Mouse (Mus musculus) intestine, embryonic 16.5 days (tissue): Measurements from ENCODE around the gene Matn1. TPM values are rescaled to one million over a fixed set of nuclear protein-coding genes. Genes with fewer than 3 reads are reported as not detected.
A peak's percentile ranks its signal among the peaks of the same experiment; 100 is the strongest.

Source experiments
- ATAC-seq: fragments of 200-750 bp; cut with Nextera tagmentation; 2 replicates; pipeline ENCODE4 v1.8.0; 2017; ENCODE audit warnings: moderate TSS enrichment, moderate library complexity
- H3K27ac ChIP-seq: fragments of 300-500 bp; sonication (generic); 2 replicates; pipeline ENCODE4 v1.5.1; 2014; ENCODE audit warnings: mild to moderate bottlenecking, low read length
- H3K27me3 ChIP-seq: fragments of 300-500 bp; sonication (generic); replicated peaks from 2 replicates; pipeline ENCODE4 v1.6.1; 2014; ENCODE audit warnings: low read length, control low read depth, mixed read lengths; ENCODE audit not compliant: control insufficient read depth, insufficient read depth
- H3K36me3 ChIP-seq: fragments of 300-500 bp; sonication (generic); 2 replicates; pipeline ENCODE4 v1.6.1; 2014; ENCODE audit warnings: low read length, control low read depth; ENCODE audit not compliant: control insufficient read depth, insufficient read depth
- H3K4me1 ChIP-seq: fragments of 300-500 bp; sonication (generic); 2 replicates; pipeline ENCODE4 v1.6.1; 2014; ENCODE audit warnings: low read length, control low read depth, mixed read lengths; ENCODE audit not compliant: control insufficient read depth, insufficient read depth
- H3K4me2 ChIP-seq: fragments of 300-500 bp; sonication (generic); 2 replicates; pipeline ENCODE4 v1.6.1; 2014; ENCODE audit warnings: low read depth, low read length, control low read depth
- H3K4me3 ChIP-seq: fragments of 300-500 bp; sonication (generic); 2 replicates; pipeline ENCODE4 v1.5.1; 2014; ENCODE audit warnings: mild to moderate bottlenecking, low read length
- H3K9ac ChIP-seq: fragments of 300-500 bp; sonication (generic); 2 replicates; pipeline ENCODE4 v1.6.1; 2014; ENCODE audit warnings: low read depth, low read length
- H3K9me3 ChIP-seq: fragments of 300-500 bp; sonication (generic); 2 replicates; pipeline ENCODE4 v1.6.1; 2016; ENCODE audit warnings: low read length, control low read depth; ENCODE audit not compliant: control insufficient read depth
- WGBS: fragments of 180-500 bp; shearing (Covaris S2); extraction: QIAGEN DNeasy Blood & Tissue Kit; methylation state at CpG from one replicate; pipeline ENCODE4 v1.1.7; 2014; 5-methylcytosine and 5-hydroxymethylcytosine counted together
- polyA plus RNA-seq: library from polyadenylated mRNA; unstranded; fragments of >200 nt; fragmentation: Nextera tagmentation; extraction: Ambion mirVana; gene quantifications from 2 replicates; pipeline ENCODE4 v1.2.1, GENCODE M21; 2015

The Matn1 gene
- polyA plus RNA-seq, 1 experiment from 2014 or later: not detected

DNA sequence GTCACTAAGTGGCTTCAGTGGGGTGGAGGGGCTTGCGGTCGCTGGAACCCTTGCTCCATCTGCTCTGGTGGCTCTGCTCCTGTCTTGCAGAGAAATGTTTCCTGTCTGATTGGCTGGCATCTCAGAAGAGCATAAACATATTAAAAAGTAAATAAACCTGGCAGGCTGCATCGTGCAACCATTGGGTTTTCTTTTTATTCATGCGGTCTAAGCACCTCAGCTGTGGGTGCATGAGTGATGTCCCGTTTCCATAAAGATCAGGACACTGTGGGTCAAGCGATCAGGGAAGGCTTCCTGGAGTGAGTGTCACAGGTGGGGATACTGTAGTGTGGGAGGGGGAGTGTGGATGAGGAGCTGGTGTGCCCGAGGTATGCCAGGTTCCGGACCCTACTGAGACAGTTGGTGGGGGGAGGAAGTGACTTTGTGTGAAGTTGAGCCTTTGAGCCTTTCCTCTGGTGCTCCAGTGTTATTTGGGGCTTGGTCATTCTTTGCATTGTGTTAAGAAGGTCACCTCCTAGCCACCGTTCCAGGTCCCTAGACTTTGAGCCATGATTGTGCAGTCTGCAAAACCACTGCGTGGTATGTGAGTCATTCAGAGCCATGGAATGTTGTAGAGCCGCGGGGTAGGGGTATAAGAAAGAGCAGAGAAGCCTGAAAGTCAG lies 29.0 kb upstream of the Matn1 start:
- no peak for ATAC-seq
- no peaks in the 10 kb centered on the region for H3K27me3 ChIP-seq
- 60% methylated on average over 12 of the region's 12 CpGs for WGBS
- peak overlapping the region; percentile 10; the same call in 1 of the 2 replicates for H3K4me3 ChIP-seq
- H3K4me2 ChIP-seq: no peak overlapping the region
- H3K4me1 ChIP-seq: no peaks in the 10 kb centered on the region
- no peak overlapping the region for H3K27ac ChIP-seq
- H3K36me3 ChIP-seq: no peaks in the 10 kb centered on the region
- no peaks in the 10 kb centered on the region for H3K9me3 ChIP-seq
- 0 out of 2 replicates have a peak overlapping the region, but pooled peaks have one; percentile 23 for H3K9ac ChIP-seq

DNA sequence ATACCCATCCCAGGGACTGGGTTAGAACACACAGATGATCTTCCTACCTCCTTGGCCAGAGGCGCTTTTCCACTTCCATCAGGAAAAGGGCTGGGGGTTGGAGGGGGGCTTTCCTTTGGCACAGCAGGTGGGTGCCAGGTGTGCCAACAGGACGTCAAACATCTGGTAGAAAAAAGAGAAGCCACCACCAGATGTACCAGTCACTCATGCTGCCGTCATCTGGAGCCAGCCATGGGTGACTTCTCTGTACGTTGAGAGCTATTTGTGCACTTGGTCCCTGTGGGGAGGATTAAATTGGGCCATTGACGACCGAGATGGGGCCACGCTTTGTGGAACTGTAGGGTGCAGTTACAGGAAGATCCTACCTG lies 28.5 kb upstream of the Matn1 start:
- Histone ChIP-seq H3K9me3 (no peaks in the 10 kb centered on the region), H3K27ac (no peak overlapping the region), H3K27me3 (no peaks in the 10 kb centered on the region), H3K4me1 (no peaks in the 10 kb centered on the region), H3K4me2 (no peak overlapping the region), H3K9ac (no peak overlapping the region), H3K4me3 (no peak overlapping the region), H3K36me3 (no peaks in the 10 kb centered on the region)
- no peak for ATAC-seq
- 66% methylated on average over 7 of the region's 7 CpGs for WGBS

DNA sequence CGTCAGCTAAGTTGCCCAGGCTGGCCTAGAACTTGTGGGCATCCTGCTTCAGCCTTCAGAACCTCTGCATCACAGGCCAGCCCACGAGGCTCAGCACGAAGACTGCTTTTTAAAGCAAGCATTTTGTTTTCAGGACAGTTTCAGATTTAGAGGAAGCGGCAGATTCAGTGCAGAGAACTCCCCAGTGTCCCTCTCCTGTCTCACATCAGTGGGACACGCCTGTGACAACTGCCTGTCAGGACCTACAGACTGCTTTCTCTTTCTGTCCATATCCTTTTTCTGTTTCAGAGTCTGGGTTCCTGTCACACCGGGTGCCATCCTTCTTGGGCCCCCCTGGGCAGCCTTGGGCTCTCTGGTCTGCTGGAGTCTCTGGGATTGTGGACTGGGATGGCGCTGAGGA lies 27.5 kb upstream of the Matn1 start:
- H3K4me1 ChIP-seq: no peaks in the 10 kb centered on the region
- no peak overlapping the region for H3K27ac ChIP-seq
- no peaks in the 10 kb centered on the region for H3K9me3 ChIP-seq
- no peak overlapping the region for H3K4me3 ChIP-seq
- ATAC-seq: no peak
- H3K4me2 ChIP-seq: no peak overlapping the region
- no peaks in the 10 kb centered on the region for H3K27me3 ChIP-seq
- no peaks in the 10 kb centered on the region for H3K36me3 ChIP-seq
- WGBS: 81% methylated on average over 7 of the region's 7 CpGs
- H3K9ac ChIP-seq: no peak overlapping the region

DNA sequence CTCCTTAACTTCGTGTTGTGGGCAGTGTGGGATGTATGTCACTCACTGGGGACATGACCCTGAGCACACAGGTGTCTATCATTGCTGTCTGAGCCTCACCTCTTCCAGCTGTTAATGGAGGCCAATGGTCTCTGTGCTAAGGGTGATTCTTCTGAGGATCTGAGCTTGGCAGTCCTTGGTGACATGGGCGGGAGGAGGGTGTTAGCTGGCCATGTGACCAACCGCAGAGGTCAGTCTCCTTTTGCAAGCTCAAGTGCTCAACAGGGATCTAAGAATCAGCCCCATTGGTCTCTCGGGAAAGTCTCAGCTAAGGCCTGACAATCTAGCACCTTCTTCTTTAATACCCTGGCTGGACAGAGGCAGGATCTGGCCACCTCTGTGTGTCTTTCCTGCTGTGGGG lies 26.6 kb upstream of the Matn1 start:
- WGBS: 73% methylated on average over 4 of the region's 4 CpGs

DNA sequence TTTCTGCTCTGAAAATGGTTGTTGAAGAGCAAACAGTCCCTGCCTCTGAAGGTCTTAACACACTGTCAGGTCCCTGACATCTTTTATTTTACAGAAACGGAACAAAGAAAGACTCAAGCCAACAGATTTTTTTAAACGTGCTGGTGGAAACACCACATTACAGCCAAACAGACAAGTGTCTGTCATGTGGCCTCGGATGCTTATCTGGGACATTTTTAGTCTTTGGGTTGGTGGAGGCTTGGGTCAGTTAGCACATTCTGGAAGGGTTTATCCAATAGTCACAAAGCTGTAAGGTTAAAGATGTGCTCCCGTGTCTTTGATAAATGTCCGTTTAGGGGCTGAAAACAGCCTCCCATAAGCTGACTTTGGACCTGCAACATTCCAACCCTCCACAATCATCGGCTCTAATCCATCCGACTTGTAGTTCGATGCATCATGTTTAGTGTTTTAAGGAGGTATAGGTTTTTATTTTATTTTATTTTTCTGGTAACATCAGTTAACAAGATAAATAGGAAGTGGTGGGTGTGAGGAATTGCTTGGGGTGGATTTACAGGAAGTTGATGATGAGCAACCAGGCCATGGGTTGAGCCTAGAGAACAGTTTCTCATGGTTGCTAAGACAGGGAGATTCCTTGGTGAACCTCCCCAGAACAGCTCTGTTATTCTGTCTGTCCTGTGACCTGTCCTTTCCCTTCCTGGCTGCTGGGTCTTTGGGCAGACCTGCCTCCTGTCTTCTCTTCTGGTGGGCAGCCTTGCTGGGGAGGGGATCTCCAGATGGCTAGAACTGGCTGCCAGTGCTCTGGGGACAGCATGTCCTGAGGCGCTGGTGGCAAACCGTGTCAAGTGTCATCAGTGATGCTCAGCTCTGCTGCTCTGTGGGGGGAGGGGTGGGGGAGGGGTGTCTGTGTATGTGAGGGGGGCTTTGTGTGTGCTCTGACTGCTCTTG lies 25.1 kb upstream of the Matn1 start:
- Histone ChIP-seq H3K36me3 (no peaks in the 10 kb centered on the region), H3K4me2 (no peak overlapping the region), H3K4me1 (no peaks in the 10 kb centered on the region), H3K4me3 (no peak overlapping the region), H3K9ac (no peak overlapping the region), H3K27me3 (no peaks in the 10 kb centered on the region), H3K9me3 (no peaks in the 10 kb centered on the region), H3K27ac (no peak overlapping the region)
- ATAC-seq: no peak
- 69% methylated on average over 10 of the region's 10 CpGs for WGBS

More for the DNA sequence above, 26.6 kb upstream of the Matn1 start:
- ATAC-seq: no peak
- Histone ChIP-seq H3K36me3 (no peaks in the 10 kb centered on the region), H3K27me3 (no peaks in the 10 kb centered on the region), H3K4me1 (no peaks in the 10 kb centered on the region), H3K4me3 (no peak overlapping the region), H3K27ac (no peak overlapping the region), H3K9ac (no peak overlapping the region), H3K9me3 (no peaks in the 10 kb centered on the region), H3K4me2 (no peak overlapping the region)

DNA sequence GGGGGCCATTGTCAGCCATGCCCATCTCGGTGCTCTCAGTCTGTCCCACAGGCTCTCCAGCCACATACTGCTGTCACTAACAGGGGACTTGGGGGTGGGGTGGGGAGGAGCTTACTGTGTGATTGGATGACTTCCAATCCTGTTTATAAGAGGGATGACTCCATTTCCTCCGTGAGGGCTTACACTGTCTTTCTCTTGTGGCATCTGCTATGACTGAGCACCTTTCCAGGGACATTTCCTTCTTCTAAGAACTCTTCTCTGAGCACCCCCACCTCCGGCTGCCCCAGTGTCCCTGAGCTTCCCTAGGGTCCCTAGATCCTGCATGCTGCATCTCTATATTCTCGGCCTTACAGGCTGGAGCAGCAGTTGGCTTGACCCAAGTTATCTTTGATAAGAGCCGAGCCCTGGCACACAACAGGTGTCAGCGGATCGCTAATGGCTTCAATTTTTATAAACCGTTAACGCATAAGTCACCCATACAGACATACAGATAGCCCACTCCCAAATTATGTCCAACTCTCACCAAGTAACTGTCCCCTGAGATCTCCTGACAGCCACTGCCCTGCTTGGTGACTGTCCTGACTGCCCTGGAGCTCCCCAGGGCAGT lies 24.3 kb upstream of the Matn1 start:
- WGBS: 63% methylated on average over 9 of the region's 9 CpGs
- no peak overlapping the region for H3K4me2 ChIP-seq
- no peaks in the 10 kb centered on the region for H3K36me3 ChIP-seq
- no peak overlapping the region for H3K9ac ChIP-seq
- H3K27me3 ChIP-seq: no peaks in the 10 kb centered on the region
- H3K27ac ChIP-seq: no peak overlapping the region
- no peak for ATAC-seq
- H3K9me3 ChIP-seq: no peaks in the 10 kb centered on the region
- H3K4me1 ChIP-seq: no peaks in the 10 kb centered on the region
- H3K4me3 ChIP-seq: no peak overlapping the region

DNA sequence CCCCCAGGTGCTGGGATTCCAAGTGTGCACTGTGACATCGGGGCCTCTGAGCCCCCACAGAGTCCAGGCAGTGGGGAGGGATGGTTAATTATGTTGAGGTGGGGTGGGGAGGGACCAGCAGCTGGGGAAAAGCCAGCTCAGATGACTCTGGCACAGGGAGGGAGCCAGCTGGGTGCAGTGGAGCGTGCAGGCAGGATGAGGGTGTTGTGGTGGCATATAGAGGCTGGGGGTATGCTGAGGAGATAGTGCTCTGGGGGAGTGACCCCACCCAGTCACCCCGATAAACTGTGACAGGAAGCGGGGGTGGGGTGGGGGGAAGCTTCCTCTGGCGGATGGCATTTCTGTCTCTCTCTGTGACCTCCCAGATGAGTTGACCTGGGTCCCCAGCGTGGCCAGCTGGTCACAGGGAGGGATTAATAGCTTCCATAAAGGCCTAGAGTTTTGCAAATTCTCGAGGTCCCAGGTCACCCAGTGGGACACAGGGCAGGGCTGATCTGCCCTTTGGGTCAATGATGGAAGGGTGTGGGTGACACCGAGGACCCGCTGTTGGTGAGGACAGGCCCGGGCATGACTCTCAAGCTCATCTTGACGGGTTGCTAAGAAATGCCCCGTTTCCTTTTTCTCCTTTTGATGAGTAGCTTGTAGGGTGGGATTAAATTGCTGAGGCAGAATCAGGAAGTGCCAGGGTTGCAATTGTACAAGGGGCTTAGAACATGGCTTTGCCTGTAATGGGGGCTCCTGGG lies 23.1 kb upstream of the Matn1 start:
- no peak overlapping the region for H3K27ac ChIP-seq

DNA sequence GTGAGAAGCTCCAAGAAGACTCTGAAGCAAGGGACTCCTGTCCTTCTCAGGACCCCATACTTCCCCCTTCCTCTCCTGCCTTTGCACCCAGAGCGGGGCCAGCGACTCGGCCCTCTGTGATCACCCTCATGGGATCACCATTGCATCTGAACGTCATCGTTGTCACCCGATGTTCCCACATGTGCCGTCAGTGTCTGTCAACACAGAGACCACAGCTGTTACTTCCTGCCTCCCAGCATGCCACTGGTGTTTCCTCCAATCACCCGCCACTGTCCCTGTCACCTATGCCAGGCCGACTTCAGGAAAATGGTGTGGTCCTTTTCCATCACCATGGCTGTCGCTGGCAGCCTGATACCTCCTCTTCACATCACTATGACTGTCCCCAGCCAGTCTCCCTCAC lies 22.2 kb upstream of the Matn1 start:
- WGBS: 76% methylated on average over 10 of the region's 10 CpGs
- H3K27ac ChIP-seq: no peak overlapping the region

More for the DNA sequence above, 23.1 kb upstream of the Matn1 start:
- H3K4me2 ChIP-seq: no peak overlapping the region
- no peak overlapping the region for H3K9ac ChIP-seq
- H3K36me3 ChIP-seq: no peaks in the 10 kb centered on the region
- WGBS: 52% methylated on average over 12 of the region's 12 CpGs
- no peak overlapping the region for H3K4me3 ChIP-seq
- no peak for ATAC-seq
- H3K27me3 ChIP-seq: no peaks in the 10 kb centered on the region
- H3K9me3 ChIP-seq: no peaks in the 10 kb centered on the region
- no peaks in the 10 kb centered on the region for H3K4me1 ChIP-seq

DNA sequence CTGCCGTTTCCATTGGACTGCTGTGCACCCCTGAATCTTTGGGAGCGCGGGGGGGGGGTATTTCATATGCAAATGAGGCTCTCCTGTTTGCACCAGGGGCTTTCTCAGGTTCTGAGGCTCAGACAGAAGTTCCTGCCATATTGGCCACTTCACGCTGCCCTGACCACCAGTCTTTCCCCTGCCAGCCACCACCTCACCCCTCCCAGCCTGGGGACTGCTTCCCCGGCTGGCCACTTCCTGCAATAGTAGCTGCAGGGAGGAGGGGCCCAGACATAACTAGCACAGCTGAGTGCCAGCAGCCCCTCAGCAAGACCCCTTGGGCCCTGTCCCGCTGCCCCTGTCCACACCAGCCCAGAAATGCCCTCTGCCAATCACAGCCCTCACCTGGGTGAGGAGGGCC lies 17.9 kb upstream of the Matn1 start:
- Histone ChIP-seq H3K9me3 (no peaks in the 10 kb centered on the region), H3K36me3 (no peaks in the 10 kb centered on the region), H3K4me3 (no peak overlapping the region), H3K27me3 (no peaks in the 10 kb centered on the region), H3K4me2 (no peak overlapping the region), H3K27ac (no peak overlapping the region), H3K9ac (no peak overlapping the region), H3K4me1 (no peaks in the 10 kb centered on the region)
- no peak for ATAC-seq
- WGBS: 64% methylated on average over 6 of the region's 6 CpGs

More for the DNA sequence above, 22.2 kb upstream of the Matn1 start:
- H3K36me3 ChIP-seq: no peaks in the 10 kb centered on the region
- no peaks in the 10 kb centered on the region for H3K4me1 ChIP-seq
- ATAC-seq: no peak
- H3K9me3 ChIP-seq: no peaks in the 10 kb centered on the region
- H3K4me2 ChIP-seq: no peak overlapping the region
- no peak overlapping the region for H3K4me3 ChIP-seq
- no peaks in the 10 kb centered on the region for H3K27me3 ChIP-seq
- no peak overlapping the region for H3K9ac ChIP-seq
